Mouse (Mus musculus) kidney, adult 2 months (tissue): ENCODE results near the gene Prss34.

Experiments used
- CTCF ChIP-seq: fragments of 200-500 bp; conservative IDR thresholded peaks from 2 replicates; pipeline ENCODE4 v1.5.1; 2011; ENCODE audit warnings: low read depth, mild to moderate bottlenecking, control low read depth, low read length, moderate library complexity, mixed read lengths; ENCODE audit not compliant: insufficient read depth, insufficient read length
- POLR2A ChIP-seq: fragments of 200-500 bp; IDR thresholded peaks from one replicate; pipeline ENCODE4 v1.6.1; 2011; ENCODE audit warnings: low read depth, low read length, control low read depth

- no peak for TF ChIP-seq CTCF
- no peak for TF ChIP-seq POLR2A
Measured at GRCm38 (mm10) chr17:25282133-25282532, 16.1 kb upstream of the Prss34 start.
